8 mouse cellular contexts compared by ENCODE assay signal in genomic region chr2:116899615-116900272, GRCm38 (mm10). TPM values are rescaled to one million over a fixed set of nuclear protein-coding genes. Genes with fewer than 3 reads are reported as not detected.
DNase-seq lines count a peak whose midpoint lies in the region; ATAC-seq lines count a peak whose summit lies in the region.

No protein-coding gene starts in this region.

- ATAC-seq in embryonic facial prominence, embryonic 12.5 days (ENCODE audit: insufficient number of reproducible peaks, insufficient read depth, low FRiP score, low TSS enrichment), result peak; percentile 75
- ATAC-seq in limb, embryonic 13.5 days (ENCODE audit: low FRiP score, low read depth), result peak; percentile 83
- peak; percentile 88 for ATAC-seq in midbrain, embryonic 15.5 days (replicated peaks)

- H3K4me2 ChIP-seq in embryonic facial prominence, embryonic 12.5 days (replicated peaks), result peak overlapping the region; percentile 59
- H3K4me2 ChIP-seq in limb, embryonic 13.5 days (replicated peaks), result peak overlapping the region; percentile 68
- H3K4me2 ChIP-seq in midbrain, embryonic 15.5 days, result peak overlapping the region; percentile 62

- no peaks in the 10 kb centered on the region for H3K9me3 ChIP-seq in embryonic facial prominence, embryonic 12.5 days
- H3K9me3 ChIP-seq in limb, embryonic 13.5 days, result no peaks in the 10 kb centered on the region
- H3K9me3 ChIP-seq in midbrain, embryonic 15.5 days, result no peaks in the 10 kb centered on the region

- H3K36me3 ChIP-seq in embryonic facial prominence, embryonic 12.5 days, result no peaks in the 10 kb centered on the region
- no peaks in the 10 kb centered on the region for H3K36me3 ChIP-seq in limb, embryonic 13.5 days
- H3K36me3 ChIP-seq in midbrain, embryonic 15.5 days (replicated peaks), result no peaks in the 10 kb centered on the region

- no peaks in the 10 kb centered on the region for H3K27me3 ChIP-seq in embryonic facial prominence, embryonic 12.5 days
- peaks cover 5% of the 10 kb centered on the region; the same call in 1 of the 2 replicates for H3K27me3 ChIP-seq in limb, embryonic 13.5 days
- 0 out of 2 replicates have a peak, but pooled peaks cover 2% of the 10 kb centered on the region for H3K27me3 ChIP-seq in midbrain, embryonic 15.5 days (replicated peaks)

- WGBS in embryonic facial prominence, embryonic 12.5 days, result 11% methylated on average over 19 of the region's 19 CpGs
- WGBS in limb, embryonic 13.5 days, result 16% methylated on average over 19 of the region's 19 CpGs
- 16% methylated on average over 19 of the region's 19 CpGs for WGBS in midbrain, embryonic 15.5 days

- no peaks in the 10 kb centered on the region for H3K4me1 ChIP-seq in embryonic facial prominence, embryonic 12.5 days
- no peaks in the 10 kb centered on the region; the same call in 1 of the 2 replicates for H3K4me1 ChIP-seq in limb, embryonic 13.5 days
- no peaks in the 10 kb centered on the region for H3K4me1 ChIP-seq in midbrain, embryonic 15.5 days

- peak overlapping the region; percentile 40 for H3K9ac ChIP-seq in embryonic facial prominence, embryonic 12.5 days
- peak overlapping the region; percentile 62 for H3K9ac ChIP-seq in limb, embryonic 13.5 days
- peak overlapping the region; percentile 31; the same call in 1 of the 2 replicates for H3K9ac ChIP-seq in midbrain, embryonic 15.5 days

- no peak overlapping the region for H3K27ac ChIP-seq in embryonic facial prominence, embryonic 12.5 days
- no peak overlapping the region; the same call in 1 of the 2 replicates for H3K27ac ChIP-seq in limb, embryonic 13.5 days
- 0 out of 2 replicates have a peak overlapping the region, but pooled peaks have one; percentile 31 for H3K27ac ChIP-seq in midbrain, embryonic 15.5 days

- H3K4me3 ChIP-seq in embryonic facial prominence, embryonic 12.5 days, result peak overlapping the region; percentile 31
- H3K4me3 ChIP-seq in limb, embryonic 13.5 days, result peak overlapping the region; percentile 39
- peak overlapping the region; percentile 36 for H3K4me3 ChIP-seq in midbrain, embryonic 15.5 days

- peak; percentile 96 for DNase-seq in 3T3-L1 (ENCODE audit: low read depth, low spot score)
- peak; percentile 88 to 92 for DNase-seq in adrenal gland, postnatal 36 days
- peak; percentile 91 for DNase-seq in heart, adult 8-10 months (ENCODE audit: low spot score)
- peak; percentile 90 for DNase-seq in kidney, adult 9 months
- DNase-seq in spleen, adult 18-20 months, result peak; percentile 58 to 84

RNA-seq across cellular contexts. Expression of gene Tmco5, which starts 21.3 kb away (rescaled TPM):
- total RNA-seq in adrenal gland, postnatal 36 days (2021), result not detected
- polyA plus RNA-seq in embryonic facial prominence, embryonic 12.5 days (2016; fragmentation: Nextera tagmentation; extraction: Ambion mirVana), result not detected in 2 replicates
- not detected for total RNA-seq in heart, adult 8-10 months (2022)
- not detected in 2 replicates for polyA plus RNA-seq in limb, embryonic 13.5 days (2015; fragmentation: Nextera tagmentation; extraction: Ambion mirVana)
- polyA plus RNA-seq in midbrain, embryonic 15.5 days (2015; fragmentation: Nextera tagmentation; extraction: Ambion mirVana), result not detected in 2 replicates
